Mouse (Mus musculus) hindbrain, embryonic 11.5 days (tissue): Measurements from ENCODE around the gene Coq8a. TPM values are rescaled to one million over a fixed set of nuclear protein-coding genes. Genes with fewer than 3 reads are reported as not detected.

Experiments used
- ATAC-seq: fragments of 200-750 bp; cut with Nextera tagmentation; 2 replicates; pipeline ENCODE4 v1.8.0; 2017; ENCODE audit warnings: mild to moderate bottlenecking, moderate TSS enrichment, moderate library complexity; ENCODE audit not compliant: low FRiP score
- DNase-seq: peaks from one replicate; pipeline ENCODE4 v3.0.0-alpha.2; 2015; ENCODE audit warnings: low spot score
- H3K27ac ChIP-seq: fragments of 300-500 bp; sonication (generic); 2 replicates; pipeline ENCODE4 v1.5.1; 2014; ENCODE audit warnings: mild to moderate bottlenecking, low read depth, low read length
- H3K27me3 ChIP-seq: fragments of 300-500 bp; sonication (generic); 2 replicates; pipeline ENCODE4 v1.6.1; 2014; ENCODE audit warnings: mild to moderate bottlenecking, low read length, moderate library complexity, mixed read lengths; ENCODE audit not compliant: control insufficient read depth, insufficient read depth
- H3K36me3 ChIP-seq: fragments of 300-500 bp; sonication (generic); 2 replicates; pipeline ENCODE4 v1.6.1; 2014; ENCODE audit warnings: mild to moderate bottlenecking, low read length, moderate library complexity, mixed read lengths; ENCODE audit not compliant: control insufficient read depth, insufficient read depth
- H3K4me1 ChIP-seq: fragments of 300-500 bp; sonication (generic); replicated peaks from 2 replicates; pipeline ENCODE4 v1.6.1; 2014; ENCODE audit warnings: low read length, mixed read lengths; ENCODE audit not compliant: control insufficient read depth, insufficient read depth
- H3K4me2 ChIP-seq: fragments of 300-500 bp; sonication (generic); replicated peaks from 2 replicates; pipeline ENCODE4 v1.6.1; 2014; ENCODE audit warnings: mild to moderate bottlenecking, low read depth, low read length
- H3K4me3 ChIP-seq: fragments of 300-500 bp; sonication (generic); 2 replicates; pipeline ENCODE4 v1.5.1; 2014; ENCODE audit warnings: low read depth, low read length
- H3K9ac ChIP-seq: fragments of 300-500 bp; sonication (generic); 2 replicates; pipeline ENCODE4 v1.6.1; 2014; ENCODE audit warnings: low read depth, low read length
- H3K9me3 ChIP-seq: fragments of 300-500 bp; sonication (generic); 2 replicates; pipeline ENCODE4 v1.6.1; 2016; ENCODE audit warnings: low read length; ENCODE audit not compliant: control insufficient read depth
- WGBS: fragments of 180-500 bp; shearing (Covaris S2); extraction: QIAGEN DNeasy Blood & Tissue Kit; methylation state at CpG from one replicate; pipeline ENCODE4 v1.1.7; 2014; 5-methylcytosine and 5-hydroxymethylcytosine counted together
- polyA plus RNA-seq: library from polyadenylated mRNA; unstranded; fragments of >200 nt; fragmentation: Nextera tagmentation; extraction: Ambion mirVana; gene quantifications from 2 replicates; pipeline ENCODE4 v1.2.1, GENCODE M21; 2014

Coq8a gene
- polyA plus RNA-seq, 1 experiment from 2014 or later = 2.3 TPM

DNA sequence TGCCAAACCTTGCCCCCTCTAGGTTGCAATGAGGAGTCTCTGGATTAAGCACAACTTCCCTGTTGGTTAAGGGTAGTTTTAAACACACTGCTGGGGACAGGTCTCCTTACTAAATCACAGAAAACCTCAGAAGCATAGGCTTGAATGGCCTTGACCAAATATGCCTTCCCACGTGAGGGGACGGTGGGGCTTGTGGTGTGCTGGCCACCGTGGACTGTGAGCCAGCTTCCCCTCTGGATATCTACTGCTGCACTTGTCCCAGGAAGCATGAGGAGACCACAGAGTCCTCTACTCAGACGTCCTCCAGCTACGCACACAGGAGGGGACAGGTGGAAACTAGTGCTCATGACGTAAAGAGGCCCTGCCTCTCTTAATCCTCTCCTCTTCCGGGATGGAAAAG is 36.4 kb downstream of the Coq8a start:
- Histone ChIP-seq H3K9me3 (no peaks in the 10 kb centered on the region), H3K9ac (no peak overlapping the region), H3K36me3 (no peaks in the 10 kb centered on the region), H3K4me3 (no peak overlapping the region), H3K4me1 (no peaks in the 10 kb centered on the region), H3K27me3 (no peaks in the 10 kb centered on the region), H3K27ac (no peak overlapping the region), H3K4me2 (no peak overlapping the region)
- 86% methylated on average over 7 of the region's 7 CpGs for WGBS
- no peak for ATAC-seq
- no peak for DNase-seq

- H3K27me3 ChIP-seq = no peaks in the 10 kb centered on the region
- H3K27ac ChIP-seq = no peak overlapping the region
- 89% methylated on average over 20 of the region's 20 CpGs for WGBS
Observed at GRCm38 (mm10) chr1:180161566-180162355, 37.6 kb downstream of the Coq8a start.

DNA sequence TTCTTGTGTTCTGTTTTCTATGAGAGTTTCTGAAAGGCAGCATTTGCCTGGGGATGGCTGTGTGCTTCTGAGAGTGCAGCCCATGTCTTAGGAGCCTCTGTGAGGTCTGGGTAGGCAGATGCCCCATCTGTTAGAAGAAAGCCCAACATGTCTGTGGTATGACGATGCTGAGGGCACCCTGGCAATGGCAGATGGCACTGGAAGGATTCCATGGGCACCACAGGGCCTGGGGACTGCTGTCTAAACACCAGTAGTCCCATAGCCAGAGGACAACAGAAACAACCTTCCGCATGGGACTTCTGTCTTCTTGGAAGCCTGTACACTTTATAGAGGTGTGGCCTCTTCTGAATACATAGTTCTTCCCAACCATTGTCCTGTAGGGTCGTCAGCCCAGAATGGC is 38.2 kb downstream of the Coq8a start:
- Histone ChIP-seq H3K27me3 (no peaks in the 10 kb centered on the region), H3K9me3 (no peaks in the 10 kb centered on the region), H3K4me3 (no peak overlapping the region), H3K4me1 (no peaks in the 10 kb centered on the region), H3K36me3 (no peaks in the 10 kb centered on the region), H3K9ac (no peak overlapping the region), H3K27ac (no peak overlapping the region), H3K4me2 (no peak overlapping the region)
- DNase-seq (no peak), ATAC-seq (no peak)
- 85% methylated on average over 3 of the region's 3 CpGs for WGBS

More at GRCm38 (mm10) chr1:180161566-180162355, 37.6 kb downstream of the Coq8a start:
- Histone ChIP-seq H3K4me1 (no peaks in the 10 kb centered on the region), H3K4me2 (no peak overlapping the region), H3K4me3 (no peak overlapping the region), H3K9ac (no peak overlapping the region), H3K9me3 (no peaks in the 10 kb centered on the region), H3K36me3 (no peaks in the 10 kb centered on the region)
- ATAC-seq (no peak), DNase-seq (no peak)

- H3K4me1 ChIP-seq = no peaks in the 10 kb centered on the region
- H3K4me2 ChIP-seq = no peak overlapping the region
- H3K36me3 ChIP-seq = no peaks in the 10 kb centered on the region
- no peak overlapping the region for H3K9ac ChIP-seq
- H3K27me3 ChIP-seq = no peaks in the 10 kb centered on the region
- H3K27ac ChIP-seq = no peak overlapping the region
- ATAC-seq (no peak), DNase-seq (no peak)
- no peak overlapping the region for H3K4me3 ChIP-seq
- 76% methylated on average over 2 of the region's 2 CpGs for WGBS
- no peaks in the 10 kb centered on the region for H3K9me3 ChIP-seq
Observed at GRCm38 (mm10) chr1:180160545-180160944, 38.9 kb downstream of the Coq8a start.

GRCm38 (mm10) chr1:180158648-180159047 is 40.8 kb downstream of the Coq8a start:
- Histone ChIP-seq H3K27ac (no peak overlapping the region), H3K4me2 (no peak overlapping the region), H3K4me1 (no peaks in the 10 kb centered on the region), H3K36me3 (no peaks in the 10 kb centered on the region), H3K4me3 (no peak overlapping the region), H3K9ac (no peak overlapping the region), H3K27me3 (no peaks in the 10 kb centered on the region), H3K9me3 (no peaks in the 10 kb centered on the region)
- WGBS = 90% methylated on average over 2 of the region's 2 CpGs
- DNase-seq = no peak
- no peak for ATAC-seq

- H3K27ac ChIP-seq = no peak overlapping the region
- no peaks in the 10 kb centered on the region for H3K9me3 ChIP-seq
- H3K27me3 ChIP-seq = no peaks in the 10 kb centered on the region
- H3K4me3 ChIP-seq = no peak overlapping the region
- H3K36me3 ChIP-seq = peaks cover 4% of the 10 kb centered on the region; the same call in 1 of the 2 replicates
- no peak for DNase-seq
- H3K4me1 ChIP-seq = no peaks in the 10 kb centered on the region
- H3K4me2 ChIP-seq = no peak overlapping the region
- 87% methylated on average over 8 of the region's 8 CpGs for WGBS
- H3K9ac ChIP-seq = no peak overlapping the region
- no peak for ATAC-seq
Observed at GRCm38 (mm10) chr1:180151191-180151590, 48.2 kb downstream of the Coq8a start.

DNA sequence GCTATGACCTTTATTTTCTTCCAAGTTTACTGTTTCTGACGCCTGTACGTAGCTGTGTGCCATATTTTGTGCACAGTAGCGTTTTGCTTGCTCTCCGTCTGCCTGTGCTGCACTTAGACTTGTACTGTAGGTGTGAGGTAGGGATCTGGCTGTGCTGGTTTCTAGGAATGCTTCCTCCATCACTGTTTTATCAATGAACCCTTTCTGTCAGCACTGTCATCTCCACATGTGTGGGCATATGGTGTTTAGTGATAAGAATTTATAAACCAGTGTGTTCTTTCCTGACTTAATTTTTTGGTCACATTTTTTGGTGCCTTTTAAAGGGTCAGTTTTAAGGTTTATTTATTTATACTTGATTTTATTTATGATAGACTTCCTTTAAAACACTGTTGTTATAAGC is 50.8 kb downstream of the Coq8a start:
- no peak for DNase-seq
- H3K4me2 ChIP-seq = no peak overlapping the region
- H3K27ac ChIP-seq = no peak overlapping the region
- no peaks in the 10 kb centered on the region for H3K4me1 ChIP-seq
- H3K4me3 ChIP-seq = no peak overlapping the region
- no peaks in the 10 kb centered on the region for H3K9me3 ChIP-seq
- no peak for ATAC-seq
- WGBS = 96% methylated on average over 4 of the region's 4 CpGs
- no peak overlapping the region for H3K9ac ChIP-seq
- H3K36me3 ChIP-seq = peaks cover 4% of the 10 kb centered on the region; the same call in 1 of the 2 replicates
- no peaks in the 10 kb centered on the region for H3K27me3 ChIP-seq

- no peak overlapping the region for H3K4me3 ChIP-seq
- no peak overlapping the region for H3K27ac ChIP-seq
- H3K4me1 ChIP-seq = no peaks in the 10 kb centered on the region
- WGBS = 84% methylated on average over 4 of the region's 4 CpGs
- no peaks in the 10 kb centered on the region for H3K9me3 ChIP-seq
- DNase-seq (no peak), ATAC-seq (no peak)
- H3K36me3 ChIP-seq = peaks cover 4% of the 10 kb centered on the region; the same call in 1 of the 2 replicates
- no peaks in the 10 kb centered on the region for H3K27me3 ChIP-seq
- H3K9ac ChIP-seq = no peak overlapping the region
- H3K4me2 ChIP-seq = no peak overlapping the region
Observed at GRCm38 (mm10) chr1:180148036-180148435, 51.4 kb downstream of the Coq8a start.

DNA sequence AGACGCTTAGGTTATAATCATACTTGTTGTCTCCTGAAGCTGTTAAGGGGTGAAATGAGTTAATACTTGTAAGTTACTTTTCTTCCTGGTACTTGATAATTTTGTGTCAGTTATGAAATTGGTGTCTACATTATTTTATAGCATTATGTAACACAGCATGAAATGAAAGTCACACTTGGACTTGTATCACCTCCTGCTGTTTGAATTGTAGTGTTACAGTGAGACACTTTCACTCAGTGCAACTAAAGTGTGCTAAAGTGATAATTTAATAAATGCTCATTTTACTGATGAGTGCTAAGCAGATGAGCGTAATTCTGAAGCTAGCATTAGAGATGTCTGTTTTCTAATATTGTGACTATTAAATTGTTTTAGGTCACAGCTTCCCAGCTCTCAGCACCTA is 58.4 kb downstream of the Coq8a start:
- Histone ChIP-seq H3K4me1 (no peaks in the 10 kb centered on the region), H3K9ac (no peak overlapping the region), H3K27ac (no peak overlapping the region), H3K27me3 (no peaks in the 10 kb centered on the region), H3K36me3 (no peaks in the 10 kb centered on the region), H3K4me3 (no peak overlapping the region), H3K9me3 (no peaks in the 10 kb centered on the region), H3K4me2 (no peak overlapping the region)
- no peak for DNase-seq
- WGBS = 94% methylated on average over 2 of the region's 2 CpGs
- no peak for ATAC-seq
